Mouse (Mus musculus): ENCODE data around the gene Cdiptos.

The Cdiptos gene

GRCm38 (mm10) chr7:126923999-126924398 lies 51.9 kb downstream of the Cdiptos start:
- DNase-seq (ENCODE audit: low read depth), result no peak

GRCm38 (mm10) chr7:126922624-126923060 lies 53.3 kb downstream of the Cdiptos start, which contains the start of gene Tmem219:
Gene Tmem219 (minus strand): TSS chr7:126922917.
- no peak for DNase-seq (ENCODE audit: low read depth)
